In the genomic region with DNA sequence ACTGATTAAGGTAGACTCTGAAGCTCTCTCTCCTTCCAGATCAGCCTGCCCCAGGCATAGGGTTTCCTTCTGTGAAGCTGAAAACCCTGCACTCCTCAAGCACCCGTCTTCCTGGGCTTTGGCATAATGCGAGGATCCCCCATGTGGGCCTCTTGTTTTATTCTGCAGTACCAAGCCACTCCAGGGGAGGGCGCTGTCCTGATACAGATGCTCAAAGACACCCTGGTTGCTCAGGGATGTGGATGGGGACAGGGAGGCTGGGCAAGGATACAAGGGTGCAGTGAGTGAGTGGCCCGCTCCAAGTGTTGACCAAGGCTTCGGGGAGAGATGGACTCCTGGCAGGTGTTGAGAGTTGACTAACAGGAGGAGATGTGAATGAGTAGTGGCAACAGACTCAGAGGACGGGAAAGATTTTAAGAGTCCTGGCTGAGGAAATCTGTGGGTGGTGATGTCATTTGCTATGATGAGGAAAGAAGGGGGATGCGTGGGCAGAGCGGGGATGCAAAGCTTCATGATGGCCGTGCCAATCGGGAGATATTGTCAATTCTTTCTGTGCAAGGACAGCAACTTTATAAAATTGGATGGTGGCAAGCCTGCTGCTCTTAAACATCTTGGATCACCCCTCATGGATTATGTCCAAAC, we compare ENCODE assay signal across 17 mouse cellular contexts.
DNase-seq lines count a peak whose midpoint lies in the region; ATAC-seq and TF ChIP-seq lines count a peak whose summit lies in the region.
"Had no signal": no experiment of that assay in that cellular context is flagged by ENCODE, and none has a peak within 500 bp of the region (broad histone marks: within the 10 kb centered on the region; RNA-seq: fewer than 3 reads in every experiment).

No protein-coding gene starts in this region.

- no peaks in the 10 kb centered on the region for H3K36me3 ChIP-seq in kidney, adult 2 months (ENCODE audit: control insufficient read depth, insufficient read depth, low read length)
- H3K36me3 ChIP-seq in liver, postnatal 0 days (replicated peaks; ENCODE audit: insufficient read depth, low read length), result no peaks in the 10 kb centered on the region
- H3K36me3 ChIP-seq in ES-Bruce4 (ENCODE audit: control insufficient read depth, insufficient read depth, low read length, poor library complexity, severe bottlenecking), result no peaks in the 10 kb centered on the region
- H3K36me3 ChIP-seq in limb, embryonic 10.5 days, result no peaks in the 10 kb centered on the region
- H3K36me3 ChIP-seq: hindbrain, embryonic 10.5 days; limb, embryonic 12.5 days; midbrain, embryonic 10.5 days had no signal

- TF ChIP-seq POLR2A in kidney, adult 2 months (IDR thresholded peaks at IDR 0.05; ENCODE audit: low read depth, low read length), result no peak
- no peak for TF ChIP-seq POLR2A in ES-Bruce4 (IDR thresholded peaks at IDR 0.05; ENCODE audit: insufficient read depth, low read length)

- H3K4me2 ChIP-seq in liver, postnatal 0 days (ENCODE audit: low read depth, low read length), result no peak overlapping the region
- H3K4me2 ChIP-seq: forebrain, embryonic 13.5 days; limb, embryonic 12.5 days had no signal

- no peak for DNase-seq in kidney, adult 2 months
- DNase-seq in kidney, adult 11 months, result no peak
- DNase-seq in liver, postnatal 0 days, result no peak
- DNase-seq in liver, result no peak
- DNase-seq in brain, adult 2 months (ENCODE audit: low read depth, low spot score), result peak; percentile 55
- DNase-seq in limb, embryonic 10.5 days (ENCODE audit: low spot score), result no peak
- no peak for DNase-seq in ovary, adult 18-20 months (ENCODE audit: low spot score)
- DNase-seq: cerebellum, adult 18-20 months; gastrocnemius, postnatal 25 days; kidney, adult 18-20 months; thymus, postnatal 14 days had no signal

- H3K9ac ChIP-seq in liver, postnatal 0 days (replicated peaks), result no peak overlapping the region
- H3K9ac ChIP-seq in ES-Bruce4 (ENCODE audit: low read depth, poor library complexity, severe bottlenecking), result no peak overlapping the region
- H3K9ac ChIP-seq: forebrain, embryonic 13.5 days; limb, embryonic 12.5 days had no signal

- H3K27me3 ChIP-seq in kidney, adult 2 months (replicated peaks; ENCODE audit: control insufficient read depth, insufficient read depth, low read length), result no peaks in the 10 kb centered on the region
- H3K27me3 ChIP-seq in liver, postnatal 0 days (ENCODE audit: insufficient read depth, low read length), result no peaks in the 10 kb centered on the region
- no peaks in the 10 kb centered on the region for H3K27me3 ChIP-seq in ES-Bruce4 (ENCODE audit: control insufficient read depth, insufficient read depth, low read length, poor library complexity, severe bottlenecking)
- peaks cover 5% of the 10 kb centered on the region; the same call in 1 of the 2 replicates for H3K27me3 ChIP-seq in limb, embryonic 10.5 days (ENCODE audit: low read depth, poor library complexity, severe bottlenecking)
- H3K27me3 ChIP-seq: forebrain, embryonic 13.5 days had no signal

- WGBS in kidney, adult 2 months, result 88% methylated on average over 10 of the region's 10 CpGs
- WGBS in liver, postnatal 0 days (ENCODE audit: insufficient replicate concordance), result 79% methylated on average over 10 of the region's 10 CpGs
- WGBS in limb, embryonic 10.5 days, result 86% methylated on average over 10 of the region's 10 CpGs

- no peaks in the 10 kb centered on the region for H3K9me3 ChIP-seq in liver, postnatal 0 days (ENCODE audit: low read length)
- H3K9me3 ChIP-seq in ES-Bruce4 (replicated peaks; ENCODE audit: control insufficient read depth, insufficient read depth, low read length, poor library complexity, severe bottlenecking), result no peaks in the 10 kb centered on the region
- H3K9me3 ChIP-seq in limb, embryonic 10.5 days (replicated peaks), result no peaks in the 10 kb centered on the region
- H3K9me3 ChIP-seq: hindbrain, embryonic 10.5 days had no signal

- no peak for TF ChIP-seq EP300 in liver, postnatal 0 days (IDR thresholded peaks at IDR 0.05; ENCODE audit: low read depth)
- no peak for TF ChIP-seq EP300 in ES-Bruce4 (IDR thresholded peaks at IDR 0.05; ENCODE audit: insufficient read depth, low read depth, low read length)

- no peaks in the 10 kb centered on the region for H3K4me1 ChIP-seq in kidney, adult 2 months (ENCODE audit: control insufficient read depth, insufficient read depth, low read length)
- H3K4me1 ChIP-seq in liver, postnatal 0 days (ENCODE audit: insufficient read depth), result no peaks in the 10 kb centered on the region
- H3K4me1 ChIP-seq in ES-Bruce4 (ENCODE audit: control insufficient read depth, insufficient read depth, low read length), result peaks cover 8% of the 10 kb centered on the region
- H3K4me1 ChIP-seq in limb, embryonic 10.5 days, result peaks cover 11% of the 10 kb centered on the region

- no peak overlapping the region for H3K27ac ChIP-seq in kidney, adult 2 months (ENCODE audit: insufficient read depth, low read depth, low read length)
- H3K27ac ChIP-seq in liver, postnatal 0 days (ENCODE audit: low read depth), result no peak overlapping the region
- H3K27ac ChIP-seq in ES-Bruce4 (ENCODE audit: insufficient read depth, low read length), result no peak overlapping the region
- H3K27ac ChIP-seq in limb, embryonic 10.5 days, result no peak overlapping the region
- H3K27ac ChIP-seq: forebrain, embryonic 13.5 days; hindbrain, embryonic 10.5 days; limb, embryonic 12.5 days; midbrain, embryonic 10.5 days had no signal

- 0 out of 2 replicates have a peak, but pooled peaks have one; percentile 12 for TF ChIP-seq CTCF in kidney, adult 2 months (conservative IDR thresholded peaks at IDR 0.05; ENCODE audit: insufficient read depth, insufficient read length, low read depth, low read length)
- TF ChIP-seq CTCF in liver, postnatal 0 days (IDR thresholded peaks at IDR 0.05; ENCODE audit: low read depth), result peak; percentile 33; the same call in 1 of the 2 replicates
- peak; percentile 61 for TF ChIP-seq CTCF in ES-Bruce4 (IDR thresholded peaks at IDR 0.05; ENCODE audit: low read depth, low read length)

- H3K4me3 ChIP-seq in kidney, adult 2 months (ENCODE audit: insufficient read depth, low read depth, low read length), result no peak overlapping the region
- no peak overlapping the region for H3K4me3 ChIP-seq in liver, postnatal 0 days (ENCODE audit: low read depth, low read length)
- no peak overlapping the region for H3K4me3 ChIP-seq in ES-Bruce4 (ENCODE audit: low read depth, low read length)
- no peak overlapping the region for H3K4me3 ChIP-seq in limb, embryonic 10.5 days
- H3K4me3 ChIP-seq: forebrain, embryonic 13.5 days; hindbrain, embryonic 10.5 days; limb, embryonic 12.5 days; midbrain, embryonic 10.5 days; myocyte had no signal

- no peak for ATAC-seq in liver, postnatal 0 days
- ATAC-seq: forebrain, embryonic 13.5 days had no signal
